Mouse (Mus musculus): ENCODE measurements around the gene Hrh2.

The Hrh2 gene

DNA sequence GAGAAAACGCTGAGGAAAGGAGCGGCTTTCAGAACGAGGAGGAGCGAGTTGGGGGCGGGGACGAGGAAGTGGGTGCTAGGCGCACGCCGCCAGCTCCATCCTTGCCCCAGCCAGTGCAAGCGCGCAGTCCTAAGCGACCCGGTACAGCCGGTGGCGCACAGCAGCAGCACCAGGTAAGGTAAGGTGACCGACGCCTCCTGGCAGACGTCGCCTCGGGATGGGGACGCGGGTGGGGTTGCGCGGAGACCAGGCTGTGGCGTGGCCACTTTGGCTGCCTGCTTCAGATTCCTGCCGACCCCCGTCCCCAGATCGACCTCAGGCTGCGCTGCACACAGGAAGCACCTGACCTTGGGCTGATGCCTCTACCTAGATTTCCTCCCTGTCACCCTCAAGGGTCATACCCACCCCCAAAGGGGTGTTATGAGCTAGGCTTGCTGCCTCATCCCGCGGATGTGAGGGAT is at the start of gene Hrh2:
Gene Hrh2, plus strand, starts transcription at position 109 of the 461 bp plus-strand sequence.
- DNase-seq (ENCODE audit: low spot score in 2 of 2), result no peak

GRCm38 (mm10) chr13:54143788-54144187 is 48.1 kb upstream of the Hrh2 start:
- DNase-seq (ENCODE audit: low spot score in 2 of 2), result no peak

GRCm38 (mm10) chr13:54144624-54145023 is 47.3 kb upstream of the Hrh2 start:
- no peak for DNase-seq (ENCODE audit: low spot score in 2 of 2)

DNA sequence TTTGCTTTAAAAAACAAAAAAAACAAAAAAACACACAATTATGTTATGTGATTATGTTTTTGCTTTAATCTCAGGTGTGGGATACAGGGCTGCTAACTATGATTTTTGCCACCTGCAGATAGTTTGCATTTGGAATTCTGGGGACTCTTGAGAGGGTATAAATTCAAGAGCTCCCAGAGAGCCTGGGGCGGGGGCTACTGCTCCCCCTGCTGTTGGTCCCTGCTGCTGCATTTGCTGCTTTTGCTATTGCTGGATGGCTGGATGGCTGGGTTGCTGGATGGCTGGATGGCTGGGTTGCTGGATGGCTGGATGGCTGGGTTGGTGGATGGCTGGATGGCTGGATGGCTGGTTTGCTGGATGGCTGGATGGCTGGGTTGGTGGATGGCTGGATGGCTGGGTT is 44.6 kb upstream of the Hrh2 start:
- DNase-seq (ENCODE audit: low spot score in 2 of 2), result no peak

DNA sequence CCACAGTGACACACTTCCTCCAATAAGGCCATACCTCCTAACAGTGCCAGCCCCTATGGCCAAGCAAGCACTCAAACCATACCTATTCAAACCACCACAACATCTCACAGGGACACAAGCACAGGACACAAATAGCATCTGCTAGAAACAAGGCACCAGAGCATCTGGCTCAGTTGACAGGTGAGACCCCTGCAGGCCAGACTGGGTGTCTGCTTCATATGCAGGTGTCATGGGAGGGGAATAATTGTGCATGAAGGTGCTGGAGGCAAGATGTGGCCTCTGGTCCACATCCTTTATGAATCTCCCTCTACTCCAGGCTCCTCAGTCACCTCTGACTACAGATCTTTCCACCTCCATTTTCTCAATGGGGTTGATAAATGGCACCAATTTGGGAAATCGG is 39.5 kb upstream of the Hrh2 start:
- no peak for DNase-seq (ENCODE audit: low spot score in 2 of 2)

GRCm38 (mm10) chr13:54152911-54153310 is 39.0 kb upstream of the Hrh2 start:
- no peak for DNase-seq (ENCODE audit: low spot score in 2 of 2)

- DNase-seq (ENCODE audit: low spot score in 2 of 2), result no peak
Observed at GRCm38 (mm10) chr13:54153672-54154218, 38.2 kb upstream of the Hrh2 start.

DNA sequence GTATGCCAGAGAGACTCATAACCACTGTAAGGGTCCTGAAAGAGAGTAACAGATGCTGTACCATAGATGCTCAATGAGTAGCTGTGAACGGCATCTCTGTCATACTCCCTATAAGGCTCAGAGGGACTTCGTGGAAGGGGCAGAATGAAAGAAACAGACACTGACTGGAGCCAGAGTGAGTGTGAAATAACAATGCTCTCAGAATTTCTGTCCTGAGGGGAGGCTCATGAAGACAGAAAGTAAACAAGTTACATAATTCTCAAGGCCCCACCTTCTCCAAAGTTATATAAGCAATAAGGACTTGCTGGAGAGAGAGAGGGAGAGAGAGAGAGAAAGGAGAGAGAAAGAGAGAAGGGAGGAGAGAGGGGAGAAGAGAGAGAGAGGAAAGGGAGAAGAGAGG is 36.1 kb upstream of the Hrh2 start:
- no peak for DNase-seq (ENCODE audit: low spot score in 2 of 2)

DNA sequence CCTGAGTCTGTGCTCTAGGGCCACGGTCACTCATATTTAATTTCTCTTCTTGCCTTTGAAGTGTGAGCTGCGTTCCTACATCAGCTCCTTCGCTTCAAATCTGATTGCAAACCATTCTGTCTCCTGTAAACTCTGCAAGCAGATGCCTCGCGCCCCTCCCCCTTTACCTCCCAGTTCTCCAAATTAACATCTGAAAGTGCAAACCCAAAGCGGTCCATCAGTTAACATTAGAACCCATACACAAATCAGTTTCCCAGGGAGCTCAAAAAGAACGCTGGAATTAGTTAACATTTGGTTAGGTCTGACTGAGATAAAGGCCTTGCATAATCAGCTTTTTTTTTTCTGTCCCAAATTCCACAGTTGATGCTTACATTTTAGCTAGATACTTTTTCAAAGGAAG is 32.7 kb upstream of the Hrh2 start:
- DNase-seq (ENCODE audit: low spot score in 2 of 2), result no peak

- DNase-seq (ENCODE audit: low spot score in 2 of 2), result no peak
Observed at GRCm38 (mm10) chr13:54159756-54160155, 32.2 kb upstream of the Hrh2 start.

DNA sequence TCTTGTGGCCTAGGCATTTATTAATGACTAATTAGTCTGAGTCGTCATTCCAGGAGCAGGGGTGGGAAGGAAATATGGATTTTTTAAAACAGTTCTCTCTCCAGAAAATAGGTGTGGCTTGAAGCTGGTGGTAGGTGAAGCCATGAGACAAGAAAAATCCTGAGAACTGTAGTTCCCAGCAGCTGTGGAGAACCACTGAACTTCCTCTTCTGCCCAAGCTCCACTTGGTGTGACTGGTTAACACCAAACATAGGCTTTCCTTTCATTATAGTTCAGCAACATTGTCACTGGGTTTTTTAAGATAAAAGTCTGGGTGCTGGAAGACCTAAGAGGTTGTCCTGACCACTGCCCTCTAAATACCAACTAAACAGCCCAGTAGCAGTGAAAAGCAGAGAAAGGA is 31.4 kb upstream of the Hrh2 start:
- no peak for DNase-seq (ENCODE audit: low spot score in 2 of 2)

- no peak for DNase-seq (ENCODE audit: low spot score in 2 of 2)
Observed at GRCm38 (mm10) chr13:54161514-54161913, 30.4 kb upstream of the Hrh2 start.

DNA sequence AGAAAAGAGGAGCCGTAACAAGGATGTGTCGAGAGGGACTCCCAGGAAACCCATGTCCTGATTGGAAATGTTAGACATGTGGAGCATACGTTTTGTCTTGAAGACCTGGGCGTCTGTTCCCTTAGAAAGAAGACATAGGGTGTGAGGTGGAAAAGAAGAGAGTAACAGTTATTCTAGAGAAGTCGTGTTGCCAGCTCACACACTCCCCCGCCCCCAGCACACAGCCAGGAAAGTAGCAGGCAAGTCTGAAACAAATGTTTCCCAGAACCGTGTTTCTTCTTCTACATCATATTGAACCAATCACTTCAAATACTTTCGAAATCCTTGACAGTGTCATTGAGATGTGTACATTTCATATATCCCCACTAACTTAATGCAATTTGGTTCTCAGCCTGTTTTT is 28.6 kb upstream of the Hrh2 start:
- no peak for DNase-seq (ENCODE audit: low spot score in 2 of 2)

DNA sequence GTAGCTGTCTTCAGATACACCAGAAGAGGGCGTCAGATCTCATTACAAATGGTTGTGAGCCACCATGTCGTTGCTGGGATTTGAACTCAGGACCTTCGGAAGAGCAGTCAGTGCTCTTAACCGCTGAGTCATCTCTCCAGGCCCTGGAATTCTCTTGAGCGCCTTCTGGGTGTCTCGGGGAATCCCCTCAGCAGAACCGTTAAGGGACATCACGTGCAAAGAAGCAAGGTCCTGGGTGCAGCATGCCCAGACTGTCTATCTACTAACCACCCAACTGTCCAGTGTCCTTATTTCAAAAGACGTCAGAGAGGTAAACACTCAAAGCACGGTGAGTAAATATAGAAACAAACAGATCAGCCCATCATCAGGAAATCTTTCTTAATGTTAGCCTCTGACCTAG is 27.5 kb upstream of the Hrh2 start:
- DNase-seq (ENCODE audit: low spot score in 2 of 2), result no peak

DNA sequence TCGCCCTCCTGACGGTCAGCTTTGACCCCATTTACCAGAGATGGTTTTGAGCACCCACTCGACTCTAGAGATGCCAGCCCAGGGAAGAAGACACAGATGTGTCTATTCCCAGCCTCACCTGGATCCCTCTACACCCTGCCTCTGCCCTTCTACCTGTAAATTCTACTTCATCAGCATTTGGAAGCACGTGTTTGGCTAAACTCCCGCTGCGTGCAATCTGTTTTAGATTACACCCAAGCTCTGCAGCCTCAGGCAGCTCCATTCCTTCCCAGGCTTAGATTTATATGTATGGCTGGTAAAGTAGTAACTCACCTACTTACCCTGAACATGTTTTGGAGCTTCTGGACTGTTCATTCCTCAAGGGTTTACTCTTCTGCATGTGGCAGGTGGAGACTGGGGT is 26.9 kb upstream of the Hrh2 start:
- DNase-seq (ENCODE audit: low spot score in 2 of 2), result no peak

GRCm38 (mm10) chr13:54165765-54166164 is 26.2 kb upstream of the Hrh2 start:
- DNase-seq (ENCODE audit: low spot score in 2 of 2), result no peak

DNA sequence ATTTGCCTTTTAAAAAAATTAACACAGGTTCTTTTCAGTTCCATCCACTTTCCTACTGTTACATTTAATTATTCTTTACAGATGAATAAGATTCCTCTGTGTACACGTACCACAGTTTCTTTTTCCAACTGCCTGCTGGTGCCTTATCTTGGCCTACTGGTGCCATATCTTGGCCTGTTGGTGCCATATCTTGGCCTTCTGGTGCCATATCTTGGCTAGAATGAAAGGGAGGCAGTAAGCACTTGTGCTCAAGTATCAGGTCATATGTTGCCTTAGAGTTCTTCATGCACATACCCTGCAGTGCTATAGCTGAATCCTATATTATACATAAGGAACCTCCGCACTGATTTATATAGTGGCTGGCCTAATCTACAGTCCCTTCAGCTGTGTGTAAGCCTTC is 24.9 kb upstream of the Hrh2 start:
- DNase-seq (ENCODE audit: low spot score in 2 of 2), result no peak

DNA sequence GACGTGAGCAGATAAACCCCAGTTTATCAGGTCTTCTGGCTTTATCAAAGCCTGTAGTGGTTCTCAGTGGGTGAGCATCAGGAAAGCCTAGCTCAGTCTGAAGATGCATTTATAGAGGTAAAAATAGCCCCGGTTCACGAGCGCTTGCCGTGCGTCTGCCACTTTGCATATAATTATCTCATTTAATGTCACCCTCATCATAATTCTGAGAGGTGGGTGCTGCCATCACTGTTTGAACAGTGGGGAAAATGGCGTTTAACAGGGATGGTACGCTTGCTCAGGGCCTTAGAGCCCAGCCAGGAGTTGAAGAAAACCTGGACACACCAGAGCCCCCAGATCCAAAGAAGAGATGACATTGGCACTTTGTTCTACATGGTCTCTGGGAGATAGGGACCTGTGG is 23.3 kb upstream of the Hrh2 start:
- DNase-seq (ENCODE audit: low spot score in 2 of 2), result no peak

- DNase-seq (ENCODE audit: low spot score in 2 of 2), result no peak
Observed at GRCm38 (mm10) chr13:54170288-54170687, 21.6 kb upstream of the Hrh2 start.

DNA sequence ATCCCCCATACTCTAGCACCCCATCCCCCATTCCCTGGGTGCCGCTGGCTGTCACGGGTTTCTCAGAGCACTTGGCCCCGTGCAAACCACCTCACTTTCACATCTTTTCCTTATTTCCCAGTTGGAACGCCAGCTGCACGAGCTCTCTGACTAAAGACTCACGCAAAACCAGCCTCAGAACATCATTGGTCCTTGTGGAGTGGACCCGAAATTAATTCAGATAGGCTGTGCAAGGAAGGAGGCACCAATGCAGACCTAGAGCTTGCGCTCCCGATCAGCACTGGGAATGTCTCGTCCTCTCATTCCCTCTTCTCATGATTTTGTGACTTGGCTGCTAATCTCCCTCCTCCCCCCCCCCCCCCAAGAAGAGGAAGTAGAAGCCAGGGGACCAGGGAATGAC is 20.6 kb upstream of the Hrh2 start:
- no peak for DNase-seq (ENCODE audit: low spot score in 2 of 2)

- DNase-seq (ENCODE audit: low spot score in 2 of 2), result no peak
Observed at GRCm38 (mm10) chr13:54171761-54172160, 20.2 kb upstream of the Hrh2 start.

DNA sequence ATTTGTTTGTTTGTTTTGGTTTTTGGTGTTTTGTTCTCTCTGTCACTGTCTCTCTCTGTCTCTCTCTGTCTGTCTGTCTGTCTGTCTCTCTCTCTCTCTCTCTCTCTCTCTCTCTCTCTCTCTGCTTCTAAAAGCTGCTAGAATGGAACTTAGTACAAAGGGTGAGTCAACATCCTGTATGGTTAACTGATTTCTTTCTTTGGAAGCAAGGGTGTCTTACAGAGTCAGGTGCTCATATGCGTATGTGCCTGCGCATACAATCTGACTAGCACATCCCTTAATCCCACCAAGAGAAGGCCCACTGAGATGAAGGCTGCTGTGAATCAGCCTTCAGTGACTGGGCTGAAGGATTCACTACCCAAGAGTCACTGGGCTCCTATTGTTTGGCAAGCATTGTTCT is 18.0 kb upstream of the Hrh2 start:
- DNase-seq (ENCODE audit: low spot score in 2 of 2), result no peak

DNA sequence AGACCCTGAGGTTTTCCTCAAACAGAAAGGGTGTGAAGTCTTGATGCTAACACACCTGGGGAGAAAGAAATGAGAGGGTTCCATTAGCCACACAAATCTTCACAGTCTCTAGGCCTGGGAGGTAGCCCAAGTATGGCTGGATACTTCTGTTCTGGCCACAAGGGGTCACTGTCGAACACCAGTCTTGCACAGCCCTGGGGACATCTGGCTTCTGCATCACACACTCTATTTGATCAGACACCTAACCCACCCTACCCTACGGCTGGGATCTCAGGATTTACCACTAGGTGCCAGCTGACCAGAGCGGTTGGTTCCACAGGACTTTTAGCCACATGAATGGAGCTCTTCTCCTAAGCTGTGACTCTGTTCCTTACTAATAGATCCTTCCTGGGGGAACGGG is 17.2 kb upstream of the Hrh2 start:
- DNase-seq (ENCODE audit: low spot score in 2 of 2), result no peak

GRCm38 (mm10) chr13:54175426-54175825 is 16.5 kb upstream of the Hrh2 start:
- DNase-seq (ENCODE audit: low spot score in 2 of 2), result no peak
